Mouse (Mus musculus): ENCODE measurements around the gene 1700001C02Rik.

- TF ChIP-seq POLR2A (IDR thresholded peaks at IDR 0.05; ENCODE audit: control insufficient read depth, low read depth, low read length) (no peak), CTCF (IDR thresholded peaks at IDR 0.05; ENCODE audit: control insufficient read depth, insufficient read depth, insufficient replicate concordance, low read depth, low read length) (no peak)
These were observed 6.3 kb downstream of the 1700001C02Rik start for GRCm38 (mm10) chr5:30472148-30472547.
